Mouse (Mus musculus): Measurements from ENCODE around the gene Acod1.

Acod1 gene

DNA sequence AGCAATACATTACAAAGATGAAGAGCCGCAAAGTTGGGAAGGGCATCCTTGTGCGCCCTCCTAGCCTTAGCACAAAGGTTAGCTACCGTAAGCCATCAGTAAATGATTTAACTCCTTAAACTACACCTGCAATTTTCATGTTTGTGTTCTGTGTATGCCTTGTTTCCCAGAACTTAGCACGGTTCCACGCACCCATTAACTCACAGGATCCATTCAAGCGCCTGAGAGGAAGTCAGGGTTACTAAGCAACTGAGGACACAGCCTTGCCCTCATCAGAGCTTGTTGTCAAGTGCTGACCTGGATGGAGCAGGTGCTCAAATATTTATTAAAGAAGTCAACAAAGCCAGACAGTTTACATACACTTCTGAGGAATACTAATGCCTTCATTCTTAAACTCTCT, 55.5 kb downstream of the Acod1 start:
- DNase-seq (ENCODE audit: low spot score in 2 of 2) = no peak

GRCm38 (mm10) chr14:103102731-103103335, 56.1 kb downstream of the Acod1 start:
- DNase-seq (ENCODE audit: low spot score in 2 of 2) = no peak

All from right cerebral cortex, postnatal 36 days (tissue).